Mouse (Mus musculus): ENCODE data around the gene Tmem63b. TPM values are rescaled to one million over a fixed set of nuclear protein-coding genes. Genes with fewer than 3 reads are reported as not detected.
A peak's percentile ranks its signal among the peaks of the same experiment; 100 is the strongest.

Gene Tmem63b
- polyA plus RNA-seq, 1 experiment from 2014 or later, result 22.6 TPM

DNA sequence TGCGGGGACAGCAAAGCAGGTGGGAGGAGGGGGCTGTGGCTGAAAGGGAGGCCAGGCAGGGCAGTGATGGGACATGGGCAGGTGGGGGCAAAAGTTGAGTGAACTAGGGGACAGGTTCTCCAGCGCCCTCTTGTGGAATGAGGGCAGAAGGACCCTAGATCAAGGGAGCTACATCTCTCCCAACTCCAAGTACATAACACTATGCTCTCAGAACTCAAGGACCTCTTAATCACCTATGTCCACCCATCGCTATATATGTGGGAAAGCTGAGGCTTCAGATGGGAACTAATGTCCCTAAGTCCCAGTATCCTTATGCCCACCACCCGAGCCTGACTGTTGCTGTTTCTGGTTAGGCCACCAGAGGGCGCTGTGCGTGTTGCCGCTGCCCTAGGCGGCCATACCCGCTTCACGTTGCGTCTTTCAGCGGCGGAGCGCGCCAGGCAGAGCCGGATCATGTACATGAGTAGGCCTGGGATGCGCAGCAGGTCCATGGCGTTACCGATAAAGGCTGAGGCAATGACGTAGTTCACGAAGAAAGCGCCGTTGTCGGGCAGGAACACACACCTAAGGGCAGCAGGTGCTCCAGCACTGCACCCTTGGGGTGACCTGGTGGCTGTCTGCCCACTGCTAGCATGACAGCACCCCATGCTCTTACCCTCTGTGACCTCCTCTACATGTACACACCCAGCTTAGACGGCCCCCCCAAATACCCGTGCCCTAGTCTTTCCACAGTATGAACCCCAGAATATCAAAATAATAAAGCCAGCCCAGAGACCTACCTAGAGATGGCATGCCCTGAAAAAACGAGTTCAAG lies 23.4 kb downstream of the Tmem63b start:
- H3K36me3 ChIP-seq (ENCODE audit: control insufficient read depth, insufficient read depth), result peaks cover 50% of the 10 kb centered on the region
- H3K4me1 ChIP-seq (replicated peaks; ENCODE audit: control insufficient read depth, insufficient read depth, low read length), result no peaks in the 10 kb centered on the region
- ATAC-seq, result peak; percentile 32; the same call in 1 of the 2 replicates
- H3K4me3 ChIP-seq (ENCODE audit: low read depth, low read length), result no peak overlapping the region
- H3K4me2 ChIP-seq (replicated peaks; ENCODE audit: low read depth), result peak overlapping the region; percentile 38
- H3K9me3 ChIP-seq (ENCODE audit: control insufficient read depth), result no peaks in the 10 kb centered on the region
- peak; percentile 95 for TF ChIP-seq CTCF (IDR thresholded peaks at IDR 0.05; ENCODE audit: low read depth)
- WGBS, result 30% methylated on average over 27 of the region's 27 CpGs
- no peak overlapping the region for H3K9ac ChIP-seq (ENCODE audit: low read depth, low read length)
- H3K27ac ChIP-seq (ENCODE audit: low read depth, low read length), result no peak overlapping the region
- no peaks in the 10 kb centered on the region for H3K27me3 ChIP-seq (replicated peaks; ENCODE audit: control insufficient read depth, insufficient read depth, low read length)

DNA sequence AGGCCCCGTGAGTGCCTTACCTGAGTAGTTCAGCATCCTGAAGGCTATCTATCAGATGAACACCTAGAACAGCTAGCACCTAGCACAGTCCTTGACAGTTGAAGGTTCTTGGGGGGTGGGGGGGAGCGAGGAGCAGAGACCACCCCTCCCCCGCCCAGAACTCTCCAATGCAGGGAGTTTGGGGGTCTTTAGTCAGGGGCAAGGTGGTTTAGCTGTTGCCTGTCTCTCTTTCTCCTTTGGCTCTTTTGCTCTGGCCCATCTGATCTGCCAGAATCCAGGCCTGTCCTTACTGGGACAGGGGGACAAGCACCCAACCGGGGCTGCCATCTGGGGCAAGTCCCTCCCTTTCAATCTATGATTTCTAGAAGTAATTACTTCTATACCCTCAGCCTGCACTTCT lies 27.5 kb downstream of the Tmem63b start, which contains the start of gene Capn11:
Gene Capn11, minus strand, starts transcription at position 101 of the 400 bp plus-strand sequence.
- no peak within 1 kb of the TSS for H3K4me2 ChIP-seq (replicated peaks; ENCODE audit: low read depth)
- ATAC-seq, result no peak
- no peak for TF ChIP-seq CTCF (IDR thresholded peaks at IDR 0.05; ENCODE audit: low read depth)
- peaks cover 18% of the 10 kb centered on the region for H3K36me3 ChIP-seq (ENCODE audit: control insufficient read depth, insufficient read depth)
- H3K4me1 ChIP-seq (replicated peaks; ENCODE audit: control insufficient read depth, insufficient read depth, low read length), result no peaks in the 10 kb centered on the region
- no peaks in the 10 kb centered on the region for H3K27me3 ChIP-seq (replicated peaks; ENCODE audit: control insufficient read depth, insufficient read depth, low read length)
- no peaks in the 10 kb centered on the region for H3K9me3 ChIP-seq (ENCODE audit: control insufficient read depth)
- H3K27ac ChIP-seq (ENCODE audit: low read depth, low read length), result no peak within 1 kb of the TSS
- no peak within 1 kb of the TSS for H3K4me3 ChIP-seq (ENCODE audit: low read depth, low read length)
- 76% methylated on average over 4 of the region's 4 CpGs for WGBS
- no peak within 1 kb of the TSS for H3K9ac ChIP-seq (ENCODE audit: low read depth, low read length)

DNA sequence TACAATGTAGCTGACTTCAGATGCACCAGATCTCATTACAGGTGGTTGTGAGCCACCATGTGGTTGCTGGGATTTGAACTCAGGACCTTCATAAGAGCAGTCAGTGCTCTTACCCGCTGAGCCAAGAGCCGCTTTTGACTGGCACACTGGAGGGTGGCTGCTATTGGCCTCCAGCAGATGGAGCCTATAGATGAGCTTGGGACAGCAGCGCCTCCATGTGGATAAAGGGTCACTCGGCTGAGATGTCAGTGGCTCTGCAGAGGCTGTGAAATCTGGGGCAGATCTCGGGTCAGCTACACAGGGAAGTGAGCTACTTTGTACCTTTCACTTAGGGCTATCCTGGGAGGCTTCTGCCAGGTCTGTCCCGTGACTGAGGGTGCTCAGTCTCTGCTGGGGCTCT lies 30.9 kb downstream of the Tmem63b start:
- Histone ChIP-seq H3K36me3 (ENCODE audit: control insufficient read depth, insufficient read depth) (no peaks in the 10 kb centered on the region; the same call in 1 of the 2 replicates), H3K4me2 (replicated peaks; ENCODE audit: low read depth) (no peak overlapping the region), H3K4me1 (replicated peaks; ENCODE audit: control insufficient read depth, insufficient read depth, low read length) (no peaks in the 10 kb centered on the region), H3K27me3 (replicated peaks; ENCODE audit: control insufficient read depth, insufficient read depth, low read length) (no peaks in the 10 kb centered on the region), H3K9ac (ENCODE audit: low read depth, low read length) (no peak overlapping the region), H3K27ac (ENCODE audit: low read depth, low read length) (no peak overlapping the region), H3K4me3 (ENCODE audit: low read depth, low read length) (no peak overlapping the region), H3K9me3 (ENCODE audit: control insufficient read depth) (no peaks in the 10 kb centered on the region)
- WGBS, result 22% methylated on average over 6 of the region's 6 CpGs
- ATAC-seq, result no peak; the same call in 1 of the 2 replicates
- peak; percentile 71 for TF ChIP-seq CTCF (IDR thresholded peaks at IDR 0.05; ENCODE audit: low read depth)

DNA sequence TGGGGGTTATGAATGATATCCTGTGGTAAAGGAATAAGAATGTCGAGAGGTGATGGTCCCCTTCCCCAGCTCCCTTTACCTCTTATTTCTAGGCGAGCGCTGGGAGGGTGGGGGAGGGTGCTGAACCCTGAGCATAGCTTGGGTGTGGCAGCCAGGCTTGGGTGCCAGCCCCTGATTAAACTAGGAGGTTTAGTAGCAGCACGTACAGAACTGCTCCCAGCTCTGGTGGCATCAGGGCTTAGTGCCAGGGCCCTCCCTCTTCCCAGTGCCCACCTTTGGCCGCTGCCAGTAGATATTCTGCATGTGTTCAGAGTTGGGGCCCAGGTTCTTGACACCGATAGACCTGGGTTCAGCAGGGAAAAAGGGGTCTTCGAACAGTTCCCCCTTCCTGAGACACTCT lies 33.5 kb downstream of the Tmem63b start:
- no peaks in the 10 kb centered on the region for H3K4me1 ChIP-seq (replicated peaks; ENCODE audit: control insufficient read depth, insufficient read depth, low read length)
- no peak overlapping the region for H3K27ac ChIP-seq (ENCODE audit: low read depth, low read length)
- H3K4me3 ChIP-seq (ENCODE audit: low read depth, low read length), result no peak overlapping the region
- ATAC-seq, result no peak
- no peak for TF ChIP-seq CTCF (IDR thresholded peaks at IDR 0.05; ENCODE audit: low read depth)
- H3K36me3 ChIP-seq (ENCODE audit: control insufficient read depth, insufficient read depth), result no peaks in the 10 kb centered on the region
- no peak overlapping the region for H3K9ac ChIP-seq (ENCODE audit: low read depth, low read length)
- H3K4me2 ChIP-seq (replicated peaks; ENCODE audit: low read depth), result no peak overlapping the region
- WGBS, result 64% methylated on average over 7 of the region's 7 CpGs
- no peaks in the 10 kb centered on the region for H3K9me3 ChIP-seq (ENCODE audit: control insufficient read depth)
- no peaks in the 10 kb centered on the region for H3K27me3 ChIP-seq (replicated peaks; ENCODE audit: control insufficient read depth, insufficient read depth, low read length)

DNA sequence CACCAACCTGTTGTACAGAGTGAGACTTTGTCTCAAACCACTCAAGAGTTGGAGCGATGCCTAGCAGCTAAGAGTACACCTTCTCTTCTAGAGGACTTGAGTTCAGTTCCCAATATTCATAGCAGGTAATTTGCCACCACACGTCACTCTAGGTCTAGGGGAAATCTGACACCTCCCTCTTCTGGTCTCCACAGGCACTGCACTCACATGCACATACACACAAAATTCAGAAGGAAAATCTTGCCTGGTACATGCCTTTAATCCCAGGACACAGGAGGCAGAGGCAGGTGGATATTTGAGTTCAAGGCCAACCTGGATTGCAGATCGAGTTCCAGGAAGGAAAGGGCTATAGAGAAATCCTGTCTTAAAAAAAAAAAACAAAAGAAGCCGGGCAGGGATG lies 42.5 kb downstream of the Tmem63b start:
- TF ChIP-seq CTCF (IDR thresholded peaks at IDR 0.05; ENCODE audit: low read depth), result peak; percentile 27; the same call in 1 of the 2 replicates
- ATAC-seq, result no peak
- Histone ChIP-seq H3K4me1 (replicated peaks; ENCODE audit: control insufficient read depth, insufficient read depth, low read length) (no peaks in the 10 kb centered on the region), H3K27ac (ENCODE audit: low read depth, low read length) (no peak overlapping the region), H3K27me3 (replicated peaks; ENCODE audit: control insufficient read depth, insufficient read depth, low read length) (no peaks in the 10 kb centered on the region), H3K4me2 (replicated peaks; ENCODE audit: low read depth) (no peak overlapping the region), H3K36me3 (ENCODE audit: control insufficient read depth, insufficient read depth) (no peaks in the 10 kb centered on the region), H3K9ac (ENCODE audit: low read depth, low read length) (no peak overlapping the region), H3K4me3 (ENCODE audit: low read depth, low read length) (no peak overlapping the region), H3K9me3 (ENCODE audit: control insufficient read depth) (no peaks in the 10 kb centered on the region)
- 90% methylated on average over 4 of the region's 4 CpGs for WGBS

DNA sequence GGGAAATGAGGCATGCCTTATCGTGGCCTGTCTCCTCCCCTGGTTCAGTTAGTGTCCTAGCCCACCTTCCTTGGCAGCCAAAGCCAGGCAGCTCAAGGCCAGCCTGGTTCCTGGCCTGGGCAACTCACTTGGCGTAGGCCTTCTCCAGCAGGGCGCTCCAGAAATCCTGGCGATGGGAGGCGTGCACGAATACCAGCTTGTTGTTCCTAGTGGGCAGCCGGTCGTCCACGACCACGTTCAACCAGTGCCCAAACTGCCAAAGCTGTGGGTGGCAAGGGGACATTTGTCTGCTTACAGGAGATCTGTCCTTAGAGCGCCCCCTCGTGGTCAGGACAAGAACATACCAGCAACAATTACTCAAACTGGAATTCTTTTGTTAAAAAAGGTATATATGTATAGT lies 44.0 kb downstream of the Tmem63b start:
- TF ChIP-seq CTCF (IDR thresholded peaks at IDR 0.05; ENCODE audit: low read depth), result peak; percentile 90
- 23% methylated on average over 12 of the region's 12 CpGs for WGBS
- Histone ChIP-seq H3K27me3 (replicated peaks; ENCODE audit: control insufficient read depth, insufficient read depth, low read length) (no peaks in the 10 kb centered on the region), H3K27ac (ENCODE audit: low read depth, low read length) (no peak overlapping the region), H3K9me3 (ENCODE audit: control insufficient read depth) (no peaks in the 10 kb centered on the region), H3K4me3 (ENCODE audit: low read depth, low read length) (no peak overlapping the region), H3K4me1 (replicated peaks; ENCODE audit: control insufficient read depth, insufficient read depth, low read length) (no peaks in the 10 kb centered on the region), H3K36me3 (ENCODE audit: control insufficient read depth, insufficient read depth) (no peaks in the 10 kb centered on the region), H3K4me2 (replicated peaks; ENCODE audit: low read depth) (no peak overlapping the region), H3K9ac (ENCODE audit: low read depth, low read length) (no peak overlapping the region)
- ATAC-seq, result no peak

Measured in intestine, postnatal 0 days (tissue).